8 mouse cellular contexts compared by ENCODE assay signal in genomic region chr7:13044254-13044625, GRCm38 (mm10). TPM values are rescaled to one million over a fixed set of nuclear protein-coding genes. Genes with fewer than 3 reads are reported as not detected.
A peak's percentile ranks its signal among the peaks of the same experiment; 100 is the strongest.
DNase-seq lines count a peak whose midpoint lies in the region; ATAC-seq and TF ChIP-seq lines count a peak whose summit lies in the region.

No protein-coding gene starts in this region.

- peak overlapping the region; percentile 52 for H3K4me2 ChIP-seq in lung, postnatal 0 days (replicated peaks; ENCODE audit: low read depth, low read length)
- peak overlapping the region; percentile 94 for H3K4me2 ChIP-seq in limb, embryonic 12.5 days

- TF ChIP-seq EP300 in lung, postnatal 0 days (IDR thresholded peaks at IDR 0.05): no peak

- H3K4me3 ChIP-seq in cerebellum, adult 2 months (replicated peaks; ENCODE audit: insufficient read depth, low read depth, low read length): peak overlapping the region; percentile 52
- H3K4me3 ChIP-seq in lung, postnatal 0 days (ENCODE audit: low read depth, low read length): peak overlapping the region; percentile 27
- peak overlapping the region; percentile 52 for H3K4me3 ChIP-seq in limb, embryonic 12.5 days (replicated peaks)
- H3K4me3 ChIP-seq in small intestine, adult 2 months (ENCODE audit: low read depth, low read length): peak overlapping the region; percentile 55

- H3K27ac ChIP-seq in cerebellum, adult 2 months (ENCODE audit: insufficient read depth, low read length): peak overlapping the region; percentile 86
- H3K27ac ChIP-seq in lung, postnatal 0 days (ENCODE audit: low read length): no peak overlapping the region
- no peak overlapping the region for H3K27ac ChIP-seq in limb, embryonic 12.5 days
- H3K27ac ChIP-seq in small intestine, adult 2 months (ENCODE audit: insufficient read depth, low read depth, low read length): no peak overlapping the region

- DNase-seq in cerebellum, adult 2 months: no peak
- no peak for DNase-seq in cerebellum, adult 8-10 months
- DNase-seq in lung, postnatal 0 days (ENCODE audit: low spot score): no peak
- DNase-seq in lung, postnatal 14 days: no peak
- DNase-seq in spleen, adult 12 weeks (ENCODE audit: low spot score): no peak
- no peak for DNase-seq in cerebellum, adult 11-12 months

- no peak for TF ChIP-seq POLR2A in cerebellum, adult 2 months (IDR thresholded peaks at IDR 0.05; ENCODE audit: borderline replicate concordance, insufficient read depth, low read length)
- TF ChIP-seq POLR2A in small intestine, adult 2 months (IDR thresholded peaks at IDR 0.05; ENCODE audit: low read depth, low read length): no peak

- H3K4me1 ChIP-seq in cerebellum, adult 2 months (ENCODE audit: control insufficient read depth, insufficient read depth, low read length): peaks cover 18% of the 10 kb centered on the region; the same call in 1 of the 2 replicates
- H3K4me1 ChIP-seq in lung, postnatal 0 days (ENCODE audit: insufficient read depth, low read depth, low read length): peaks cover 6% of the 10 kb centered on the region
- H3K4me1 ChIP-seq in limb, embryonic 12.5 days (replicated peaks): peaks cover 15% of the 10 kb centered on the region
- peaks cover 12% of the 10 kb centered on the region for H3K4me1 ChIP-seq in small intestine, adult 2 months (ENCODE audit: control insufficient read depth, insufficient read depth, insufficient read length, low read length)

- no peaks in the 10 kb centered on the region for H3K27me3 ChIP-seq in cerebellum, adult 2 months (ENCODE audit: control insufficient read depth, insufficient read depth, low read length)
- peaks cover 18% of the 10 kb centered on the region for H3K27me3 ChIP-seq in lung, postnatal 0 days (replicated peaks; ENCODE audit: insufficient read depth, low read length)
- H3K27me3 ChIP-seq in limb, embryonic 12.5 days: peaks cover 55% of the 10 kb centered on the region
- peaks cover 20% of the 10 kb centered on the region for H3K27me3 ChIP-seq in small intestine, adult 2 months (ENCODE audit: control insufficient read depth, insufficient read depth, low read length)

- no peak for TF ChIP-seq CTCF in cerebellum, adult 2 months (IDR thresholded peaks at IDR 0.05; ENCODE audit: borderline replicate concordance, insufficient read depth, low read depth, low read length)
- TF ChIP-seq CTCF in lung, postnatal 0 days (IDR thresholded peaks at IDR 0.05): no peak
- TF ChIP-seq CTCF in small intestine, adult 2 months (IDR thresholded peaks at IDR 0.05; ENCODE audit: extremely low read depth, insufficient read length, insufficient replicate concordance, low read depth, low read length): no peak

- no peaks in the 10 kb centered on the region for H3K36me3 ChIP-seq in lung, postnatal 0 days (ENCODE audit: insufficient read depth, low read length)
- no peaks in the 10 kb centered on the region for H3K36me3 ChIP-seq in limb, embryonic 12.5 days
- H3K36me3 ChIP-seq in small intestine, adult 2 months (ENCODE audit: control insufficient read depth, insufficient read depth, low read length): no peaks in the 10 kb centered on the region

- ATAC-seq in lung, postnatal 0 days: no peak
- 0 out of 2 replicates have a peak, but pooled peaks have one; percentile 29 for ATAC-seq in limb, embryonic 12.5 days (ENCODE audit: insufficient number of reproducible peaks, insufficient read depth, low FRiP score, low TSS enrichment, low read depth)

- H3K9me3 ChIP-seq in lung, postnatal 0 days (ENCODE audit: low read length): no peaks in the 10 kb centered on the region
- H3K9me3 ChIP-seq in limb, embryonic 12.5 days: peaks cover 13% of the 10 kb centered on the region

- under 1% methylated on average over 23 of the region's 23 CpGs for WGBS in cerebellum, adult 2 months
- 4% methylated on average over 23 of the region's 23 CpGs for WGBS in lung, postnatal 0 days
- WGBS in limb, embryonic 12.5 days: 3% methylated on average over 23 of the region's 23 CpGs
- WGBS in small intestine, adult 2 months: 6% methylated on average over 23 of the region's 23 CpGs

- no peak overlapping the region for H3K9ac ChIP-seq in lung, postnatal 0 days (replicated peaks; ENCODE audit: low read depth)
- peak overlapping the region; percentile 78 for H3K9ac ChIP-seq in limb, embryonic 12.5 days (replicated peaks)

RNA-seq across cellular contexts. Expression of gene Ube2m, which starts 6.2 kb away (rescaled TPM):
- polyA plus RNA-seq in cerebellum, adult 2 months (2012; rRNA removed): 376 and 405 TPM in 2 replicates
- 67.8 and 78.1 TPM in 2 replicates for polyA plus RNA-seq in lung, postnatal 0 days (2015; fragmentation: Nextera tagmentation; extraction: Ambion mirVana)
- polyA plus RNA-seq in limb, embryonic 12.5 days (2016; fragmentation: Nextera tagmentation; extraction: Ambion mirVana): 160 and 165 TPM in 2 replicates
- 56.0 and 93.7 TPM in 2 replicates for polyA plus RNA-seq in small intestine, adult 2 months (2012; rRNA removed)

RNA-seq across cellular contexts. Expression of gene Chmp2a, which starts 9.6 kb away (rescaled TPM):
- 258 and 264 TPM in 2 replicates for polyA plus RNA-seq in cerebellum, adult 2 months (2012; rRNA removed)
- polyA plus RNA-seq in lung, postnatal 0 days (2015; fragmentation: Nextera tagmentation; extraction: Ambion mirVana): 254 and 264 TPM in 2 replicates
- polyA plus RNA-seq in limb, embryonic 12.5 days (2016; fragmentation: Nextera tagmentation; extraction: Ambion mirVana): 102 and 104 TPM in 2 replicates
- 58.3 and 102 TPM in 2 replicates for polyA plus RNA-seq in small intestine, adult 2 months (2012; rRNA removed)

RNA-seq across cellular contexts. Expression of gene Mzf1, which starts 10.3 kb away (rescaled TPM):
- 4.6 TPM in 2 replicates for polyA plus RNA-seq in cerebellum, adult 2 months (2012; rRNA removed)
- 2.0 and 2.1 TPM in 2 replicates for polyA plus RNA-seq in lung, postnatal 0 days (2015; fragmentation: Nextera tagmentation; extraction: Ambion mirVana)
- polyA plus RNA-seq in limb, embryonic 12.5 days (2016; fragmentation: Nextera tagmentation; extraction: Ambion mirVana): 3.8 and 3.9 TPM in 2 replicates
- 0.66 and 0.95 TPM in 2 replicates for polyA plus RNA-seq in small intestine, adult 2 months (2012; rRNA removed)

RNA-seq across cellular contexts. Expression of gene Zbtb45, which starts 34.4 kb away (rescaled TPM):
- polyA plus RNA-seq in cerebellum, adult 2 months (2012; rRNA removed): 31.9 and 33.5 TPM in 2 replicates
- 11.9 and 12.2 TPM in 2 replicates for polyA plus RNA-seq in lung, postnatal 0 days (2015; fragmentation: Nextera tagmentation; extraction: Ambion mirVana)
- 28.7 and 29.9 TPM in 2 replicates for polyA plus RNA-seq in limb, embryonic 12.5 days (2016; fragmentation: Nextera tagmentation; extraction: Ambion mirVana)
- polyA plus RNA-seq in small intestine, adult 2 months (2012; rRNA removed): 22.1 and 46.2 TPM in 2 replicates

RNA-seq across cellular contexts. Expression of gene Trim28, which starts 45.3 kb away (rescaled TPM):
- polyA plus RNA-seq in cerebellum, adult 2 months (2012; rRNA removed): 250 and 266 TPM in 2 replicates
- polyA plus RNA-seq in lung, postnatal 0 days (2015; fragmentation: Nextera tagmentation; extraction: Ambion mirVana): 85.6 and 87.2 TPM in 2 replicates
- 496 and 531 TPM in 2 replicates for polyA plus RNA-seq in limb, embryonic 12.5 days (2016; fragmentation: Nextera tagmentation; extraction: Ambion mirVana)
- 101 and 195 TPM in 2 replicates for polyA plus RNA-seq in small intestine, adult 2 months (2012; rRNA removed)
